Mouse (Mus musculus) hindbrain, postnatal 0 days (tissue): Measurements from ENCODE around the gene Grin2c. TPM values are rescaled to one million over a fixed set of nuclear protein-coding genes. Genes with fewer than 3 reads are reported as not detected.

Experiments
- ATAC-seq: fragments of 200-750 bp; cut with Nextera tagmentation; 2 replicates; pipeline ENCODE4 v1.8.0; 2017; ENCODE audit warnings: mild to moderate bottlenecking, moderate TSS enrichment, moderate library complexity
- DNase-seq: peaks from one replicate; pipeline ENCODE4 v3.0.0-alpha.2; 2015; ENCODE audit warnings: low spot score
- H3K27ac ChIP-seq: fragments of 300-500 bp; sonication (generic); 2 replicates; pipeline ENCODE4 v1.5.1; 2014; ENCODE audit warnings: mild to moderate bottlenecking
- H3K27me3 ChIP-seq: fragments of 300-500 bp; sonication (generic); 2 replicates; pipeline ENCODE4 v1.6.1; 2014; ENCODE audit warnings: low read length, mixed read lengths; ENCODE audit not compliant: insufficient read depth
- H3K36me3 ChIP-seq: fragments of 300-500 bp; sonication (generic); 2 replicates; pipeline ENCODE4 v1.6.1; 2014; ENCODE audit warnings: low read length, mixed read lengths; ENCODE audit not compliant: insufficient read depth
- H3K4me1 ChIP-seq: fragments of 300-500 bp; sonication (generic); 2 replicates; pipeline ENCODE4 v1.6.1; 2014; ENCODE audit warnings: antibody characterized with exemption, low read length, mixed read lengths; ENCODE audit not compliant: insufficient read depth
- H3K4me2 ChIP-seq: fragments of 300-500 bp; sonication (generic); 2 replicates; pipeline ENCODE4 v1.6.1; 2014; ENCODE audit warnings: low read depth, mild to moderate bottlenecking, low read length, moderate library complexity, mixed read lengths
- H3K4me3 ChIP-seq: fragments of 300-500 bp; sonication (generic); 2 replicates; pipeline ENCODE4 v1.5.1; 2014; ENCODE audit warnings: low read length
- H3K9ac ChIP-seq: fragments of 300-500 bp; sonication (generic); replicated peaks from 2 replicates; pipeline ENCODE4 v1.6.1; 2014; ENCODE audit warnings: mild to moderate bottlenecking, low read length, moderate library complexity, mixed read lengths
- H3K9me3 ChIP-seq: fragments of 300-500 bp; sonication (generic); 2 replicates; pipeline ENCODE4 v1.6.1; 2016; ENCODE audit warnings: low read length, mixed read lengths
- CTCF ChIP-seq: IDR thresholded peaks from 2 replicates; pipeline ENCODE4 v1.5.1; 2016; ENCODE audit warnings: antibody characterized with exemption, control low read depth, low read depth
- WGBS: fragments of 180-500 bp; shearing (Covaris S2); extraction: QIAGEN DNeasy Blood & Tissue Kit; methylation state at CpG from one replicate; pipeline ENCODE4 v1.1.7; 2014; 5-methylcytosine and 5-hydroxymethylcytosine counted together
- polyA plus RNA-seq: library from polyadenylated mRNA; unstranded; fragments of >200 nt; fragmentation: Nextera tagmentation; extraction: Ambion mirVana; gene quantifications from 2 replicates; pipeline ENCODE4 v1.2.1, GENCODE M21; 2015
- total RNA-seq: library from RNA; depleted of rRNA; stranded (reverse); fragments of >200 nt; gene quantifications from 2 replicates; pipeline ENCODE4 v1.2.3, GENCODE M21; 2014

Gene Grin2c
- total and polyA plus RNA-seq, 2 experiments from 2014 or later = 1.0 to 7.1 TPM

DNA sequence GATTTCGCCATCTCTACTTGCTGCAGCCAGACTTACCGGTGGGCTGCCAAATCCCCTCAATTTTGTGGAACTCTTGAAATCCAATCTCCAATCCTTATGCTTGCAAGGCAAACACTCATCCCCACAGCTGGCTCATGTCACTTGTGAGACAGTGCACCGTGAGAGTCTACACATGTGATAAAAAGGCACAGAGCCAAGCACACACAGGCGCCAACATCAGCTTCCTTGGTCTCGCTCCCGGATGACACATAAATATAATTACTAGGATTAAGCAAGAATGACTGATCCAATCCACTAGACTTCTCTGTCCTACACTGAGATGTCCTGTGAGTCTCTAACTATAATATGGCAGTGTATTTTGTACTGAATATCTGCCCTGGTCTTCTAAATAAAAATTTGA lies 23.9 kb upstream of the Grin2c start:
- 67% methylated on average over 6 of the region's 6 CpGs for WGBS
- DNase-seq = no peak

DNA sequence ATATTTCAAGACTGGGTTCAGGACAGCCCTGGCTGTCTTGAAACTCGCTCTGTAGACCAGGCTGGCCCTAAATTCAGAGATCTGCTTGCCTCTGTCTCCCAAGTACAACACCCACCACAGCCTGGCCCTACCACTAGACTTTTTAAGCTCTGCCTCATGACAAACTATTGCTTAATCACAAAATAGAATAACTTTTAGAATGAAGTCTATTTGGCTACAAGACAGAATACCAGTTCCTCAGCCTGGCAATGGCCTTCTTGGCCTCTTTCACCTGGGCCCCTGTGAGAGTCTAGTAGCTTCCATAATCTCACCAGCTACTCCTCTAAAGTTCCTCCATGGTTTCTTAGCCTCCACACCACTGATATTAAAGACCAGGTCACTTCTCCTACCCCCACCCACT lies 23.3 kb upstream of the Grin2c start:
- DNase-seq (no peak), ATAC-seq (no peak)
- WGBS = 81% methylated on average over 1 of the region's 1 CpGs
- H3K4me2 ChIP-seq = no peak overlapping the region
- H3K9ac ChIP-seq = no peak overlapping the region
- no peaks in the 10 kb centered on the region for H3K4me1 ChIP-seq
- H3K27me3 ChIP-seq = no peaks in the 10 kb centered on the region
- H3K9me3 ChIP-seq = no peaks in the 10 kb centered on the region
- no peak overlapping the region for H3K4me3 ChIP-seq
- no peak overlapping the region for H3K27ac ChIP-seq
- no peaks in the 10 kb centered on the region for H3K36me3 ChIP-seq
- TF ChIP-seq CTCF = no peak

More for the DNA sequence above, 23.9 kb upstream of the Grin2c start:
- ATAC-seq = no peak
- no peak overlapping the region for H3K4me2 ChIP-seq
- no peaks in the 10 kb centered on the region for H3K9me3 ChIP-seq
- H3K27me3 ChIP-seq = no peaks in the 10 kb centered on the region
- H3K4me1 ChIP-seq = no peaks in the 10 kb centered on the region
- no peak overlapping the region for H3K4me3 ChIP-seq
- no peak for TF ChIP-seq CTCF
- no peaks in the 10 kb centered on the region for H3K36me3 ChIP-seq
- no peak overlapping the region for H3K9ac ChIP-seq
- H3K27ac ChIP-seq = no peak overlapping the region

DNA sequence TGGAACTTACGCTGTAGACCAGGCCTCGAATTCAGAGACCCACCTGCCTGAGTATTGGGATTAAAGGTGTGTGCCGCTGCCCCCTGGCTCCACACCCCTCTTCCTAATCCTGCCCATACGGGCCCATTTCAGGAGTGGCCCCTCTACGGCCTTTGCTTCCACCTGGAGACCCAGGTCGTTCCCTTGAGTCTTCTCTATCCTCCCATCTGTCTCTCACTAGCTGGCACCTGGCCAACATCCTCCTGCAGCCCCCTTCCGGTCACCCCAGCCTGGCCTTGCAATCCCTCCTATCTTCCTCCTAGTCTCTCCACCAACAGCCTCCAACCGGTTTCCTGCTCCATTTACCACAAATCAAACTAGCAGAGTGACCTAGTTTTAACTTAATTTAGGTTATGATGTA lies 22.8 kb upstream of the Grin2c start:
- no peak overlapping the region for H3K9ac ChIP-seq
- TF ChIP-seq CTCF = no peak
- no peaks in the 10 kb centered on the region for H3K36me3 ChIP-seq
- WGBS = 78% methylated on average over 8 of the region's 8 CpGs
- H3K27ac ChIP-seq = 0 out of 2 replicates have a peak overlapping the region, but pooled peaks have one; percentile 41
- ATAC-seq = no peak
- no peaks in the 10 kb centered on the region for H3K9me3 ChIP-seq
- no peaks in the 10 kb centered on the region for H3K4me1 ChIP-seq
- no peaks in the 10 kb centered on the region for H3K27me3 ChIP-seq
- DNase-seq = no peak
- no peak overlapping the region for H3K4me3 ChIP-seq
- H3K4me2 ChIP-seq = no peak overlapping the region

DNA sequence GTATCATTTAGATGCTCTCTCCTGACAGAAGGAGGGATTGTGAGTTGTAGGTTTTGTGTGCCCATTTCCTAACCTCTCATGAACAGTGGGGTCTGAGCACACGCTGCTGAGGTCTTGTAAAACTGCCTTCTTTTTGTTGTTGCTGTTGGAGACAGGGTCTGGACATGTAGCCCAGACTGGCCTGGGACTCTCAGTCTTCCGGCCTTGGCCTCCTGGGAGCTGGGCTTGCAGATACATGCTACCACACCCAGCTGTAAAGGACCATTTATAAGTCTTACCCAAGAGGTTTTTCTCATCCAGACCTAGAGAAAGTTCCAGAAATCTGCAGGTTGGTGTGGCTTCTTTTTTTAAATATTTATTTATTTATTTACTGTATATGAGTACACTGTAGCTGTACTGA lies 21.3 kb upstream of the Grin2c start:
- H3K4me1 ChIP-seq = no peaks in the 10 kb centered on the region
- H3K4me2 ChIP-seq = no peak overlapping the region
- no peak overlapping the region for H3K27ac ChIP-seq
- ATAC-seq = no peak
- H3K9ac ChIP-seq = no peak overlapping the region
- H3K36me3 ChIP-seq = no peaks in the 10 kb centered on the region
- H3K27me3 ChIP-seq = no peaks in the 10 kb centered on the region
- no peaks in the 10 kb centered on the region for H3K9me3 ChIP-seq
- WGBS = 85% methylated on average over 2 of the region's 2 CpGs
- H3K4me3 ChIP-seq = no peak overlapping the region
- DNase-seq = no peak
- TF ChIP-seq CTCF = no peak

DNA sequence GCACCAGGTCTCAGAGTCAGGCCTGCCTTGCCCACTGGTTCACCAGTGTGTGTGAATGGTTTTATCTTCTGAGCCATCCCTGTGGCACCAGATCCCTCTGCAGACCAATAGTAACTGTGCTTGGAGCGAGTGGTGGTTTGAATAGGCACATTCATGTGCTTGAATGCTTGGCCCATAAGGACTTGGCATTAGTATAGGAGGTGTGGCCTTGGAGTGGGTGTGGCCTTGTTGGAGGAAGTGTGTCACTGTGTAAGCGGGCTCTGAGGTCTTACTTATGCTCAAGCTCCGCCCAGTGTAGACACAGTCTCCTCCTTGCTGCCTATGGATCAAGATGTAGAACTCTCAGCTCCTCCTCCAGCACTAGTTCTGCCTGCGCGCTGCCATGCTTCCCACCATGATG lies 20.3 kb upstream of the Grin2c start:
- Histone ChIP-seq H3K9me3 (no peaks in the 10 kb centered on the region), H3K27ac (peak overlapping the region; percentile 58; the same call in 1 of the 2 replicates), H3K4me3 (no peak overlapping the region), H3K4me1 (no peaks in the 10 kb centered on the region), H3K9ac (no peak overlapping the region), H3K27me3 (no peaks in the 10 kb centered on the region), H3K36me3 (no peaks in the 10 kb centered on the region), H3K4me2 (no peak overlapping the region)
- no peak; the same call in 1 of the 2 replicates for ATAC-seq
- no peak for DNase-seq
- no peak for TF ChIP-seq CTCF
- WGBS = 79% methylated on average over 5 of the region's 5 CpGs

DNA sequence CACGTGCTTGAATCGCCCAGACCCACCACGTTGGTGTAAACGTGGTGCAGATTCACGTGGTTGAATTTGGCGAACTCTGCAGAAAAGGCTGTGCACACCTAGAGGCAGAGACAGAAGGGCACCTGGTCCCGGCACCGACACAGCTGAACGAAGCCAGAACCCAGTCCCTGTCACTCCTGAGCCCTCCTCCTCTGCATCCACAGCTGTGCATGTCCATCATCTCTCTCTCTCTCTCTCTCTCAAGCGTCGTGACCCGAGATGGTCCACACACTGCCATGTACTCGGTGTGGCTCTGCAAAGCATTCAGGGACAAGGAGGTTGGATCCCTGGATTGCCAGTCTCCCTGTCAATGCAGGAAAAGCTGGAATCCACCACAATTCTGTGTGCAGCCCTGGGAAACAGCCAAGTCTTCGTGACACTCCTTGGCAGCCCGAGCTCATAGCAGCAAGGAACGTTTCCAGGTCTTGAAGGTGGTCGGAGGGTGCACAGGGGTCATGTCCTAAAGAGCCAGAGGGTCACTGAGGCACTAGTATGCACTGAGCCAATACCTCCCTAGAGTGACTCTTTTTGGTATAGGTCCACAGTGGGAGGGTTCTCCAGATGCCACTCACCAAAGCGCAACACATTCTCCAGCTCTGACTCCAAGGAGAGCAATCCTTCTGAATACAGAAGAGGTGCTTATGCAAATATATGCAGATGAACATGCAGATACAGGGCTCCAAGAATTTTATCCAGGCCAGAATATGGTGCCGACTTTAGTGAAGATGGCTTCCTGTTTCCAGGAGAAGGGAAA lies 19.4 kb upstream of the Grin2c start:
- H3K4me3 ChIP-seq = no peak overlapping the region
- DNase-seq (peak; percentile 48), ATAC-seq (0 out of 2 replicates have a peak, but pooled peaks have one; percentile 39)
- H3K9ac ChIP-seq = no peak overlapping the region
- H3K36me3 ChIP-seq = no peaks in the 10 kb centered on the region
- no peaks in the 10 kb centered on the region for H3K4me1 ChIP-seq
- 58% methylated on average over 19 of the region's 19 CpGs for WGBS
- H3K27me3 ChIP-seq = no peaks in the 10 kb centered on the region
- H3K27ac ChIP-seq = peak overlapping the region; percentile 58
- no peaks in the 10 kb centered on the region for H3K9me3 ChIP-seq
- TF ChIP-seq CTCF = no peak
- no peak overlapping the region for H3K4me2 ChIP-seq

DNA sequence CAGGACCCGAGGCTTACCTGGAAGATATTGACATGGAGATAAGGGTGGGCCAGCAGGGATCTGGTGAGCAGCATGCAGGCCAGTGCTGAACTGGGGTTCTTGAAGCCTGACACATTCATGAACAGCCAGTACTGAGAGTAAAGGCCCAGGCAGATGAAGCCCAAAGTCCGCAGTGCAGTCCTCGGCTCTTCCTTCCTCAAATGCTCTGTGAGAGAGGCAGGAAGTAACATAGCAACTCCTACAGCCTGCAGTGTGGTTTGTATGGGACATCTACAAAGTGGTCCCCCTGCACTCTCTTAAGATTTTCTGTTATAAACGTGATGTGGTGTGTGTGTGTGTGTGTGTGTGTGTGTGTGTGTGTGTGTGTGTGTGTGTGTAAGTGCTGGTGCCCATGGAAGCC lies 18.2 kb upstream of the Grin2c start:
- H3K36me3 ChIP-seq = no peaks in the 10 kb centered on the region
- 71% methylated on average over 4 of the region's 4 CpGs for WGBS
- H3K9me3 ChIP-seq = no peaks in the 10 kb centered on the region
- no peaks in the 10 kb centered on the region for H3K4me1 ChIP-seq
- H3K27ac ChIP-seq = no peak overlapping the region
- ATAC-seq = no peak
- H3K4me3 ChIP-seq = no peak overlapping the region
- no peak overlapping the region for H3K9ac ChIP-seq
- H3K27me3 ChIP-seq = no peaks in the 10 kb centered on the region
- no peak overlapping the region for H3K4me2 ChIP-seq
- DNase-seq = no peak
- no peak for TF ChIP-seq CTCF
